Mouse (Mus musculus) heart, adult 2 months (tissue): ENCODE measurements around the gene Cfap20. TPM values are rescaled to one million over a fixed set of nuclear protein-coding genes. Genes with fewer than 3 reads are reported as not detected.

Experiments
- DNase-seq, 2 experiments: peaks; one replicate each; pipeline ENCODE4 v3.0.0; 2021
- H3K27ac ChIP-seq: fragments of 200-600 bp; 2 replicates; pipeline ENCODE4 v1.8.1; 2022
- H3K27me3 ChIP-seq: fragments of 200-500 bp; 2 replicates; pipeline ENCODE4 v1.6.1; 2012; ENCODE audit warnings: mild to moderate bottlenecking, low read length, inconsistent platforms, mixed read lengths; ENCODE audit not compliant: control insufficient read depth, insufficient read depth
- H3K36me3 ChIP-seq: fragments of 200-500 bp; 2 replicates; pipeline ENCODE4 v1.6.1; 2012; ENCODE audit warnings: low read length, inconsistent platforms; ENCODE audit not compliant: control insufficient read depth, insufficient read depth
- H3K4me1 ChIP-seq: fragments of 200-500 bp; 2 replicates; pipeline ENCODE4 v1.6.1; 2011; ENCODE audit warnings: low read length; ENCODE audit not compliant: control insufficient read depth, insufficient read depth
- H3K4me3 ChIP-seq: fragments of 200-600 bp; 2 replicates; pipeline ENCODE4 v1.8.1; 2022
- H3K79me2 ChIP-seq: fragments of 200-500 bp; replicated peaks from 2 replicates; pipeline ENCODE4 v1.6.1; 2012; ENCODE audit warnings: mild to moderate bottlenecking, inconsistent platforms, low read length, moderate library complexity, mixed read lengths; ENCODE audit not compliant: control insufficient read depth, insufficient read depth
- H3K9ac ChIP-seq: fragments of 200-500 bp; 2 replicates; pipeline ENCODE4 v1.6.1; 2012; ENCODE audit warnings: low read depth, mild to moderate bottlenecking, control low read depth, inconsistent platforms, low read length, mixed read lengths
- CTCF ChIP-seq: fragments of 200-600 bp; IDR thresholded peaks from 2 replicates; pipeline ENCODE4 v1.8.1; 2022; ENCODE audit warnings: antibody characterized with exemption, mild to moderate bottlenecking, moderate library complexity
- EP300 ChIP-seq: fragments of 200-500 bp; IDR thresholded peaks from 2 replicates; pipeline ENCODE4 v1.6.1; 2011; ENCODE audit warnings: low read depth, low read length, control low read depth; ENCODE audit not compliant: insufficient read depth
- POLR2A ChIP-seq: fragments of 200-500 bp; IDR thresholded peaks from 2 replicates; pipeline ENCODE4 v1.6.1; 2011; ENCODE audit warnings: mild to moderate bottlenecking, low read depth, low read length, control low read depth; ENCODE audit not compliant: insufficient read depth
- WGBS: fragments of 180-500 bp; shearing (Covaris S2); methylation state at CpG from one replicate; pipeline ENCODE4 v1.1.7; 2018; 5-methylcytosine and 5-hydroxymethylcytosine counted together
- intact Hi-C: fragments of 180-260 bp; cut with DNase I; formaldehyde crosslinking; loops from one replicate; pipeline ENCODE4 v1.15.1; 2025
- polyA plus RNA-seq: library from polyadenylated mRNA; depleted of rRNA; stranded (reverse); fragments of >200 nt; gene quantifications from 2 replicates; pipeline ENCODE4 v1.2.3, GENCODE M21; 2012
- total RNA-seq, 2 experiments: library from RNA; stranded (reverse); gene quantifications; 2 replicates each; pipeline ENCODE4 v1.2.3; 2021

The Cfap20 gene
- total and polyA plus RNA-seq, 3 experiments, result 21.8 to 27.4 (median 24.2) TPM

DNA sequence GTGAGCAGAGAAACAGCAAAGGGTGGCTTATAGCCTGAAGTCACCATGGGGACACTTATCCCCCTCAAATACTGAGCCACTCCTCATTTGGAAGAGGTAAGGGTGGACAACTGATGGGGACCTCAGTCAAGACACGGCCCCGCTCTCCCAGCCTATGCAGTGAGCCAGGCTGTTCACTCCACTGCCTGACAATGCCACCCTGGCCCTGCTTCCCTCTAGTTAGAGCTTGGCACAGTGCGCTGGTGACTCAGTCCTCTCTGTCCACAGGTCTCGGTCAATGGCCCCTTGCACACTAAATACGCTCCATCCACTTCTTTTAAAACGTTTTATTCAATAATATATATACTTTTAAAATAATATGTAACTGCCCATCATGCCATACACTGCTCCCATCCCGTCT is 13.0 kb upstream of the Cfap20 start:
- H3K9ac ChIP-seq, result no peak overlapping the region
- no peak for DNase-seq
- TF ChIP-seq POLR2A (no peak), EP300 (no peak), CTCF (no peak)
- no peaks in the 10 kb centered on the region for H3K4me1 ChIP-seq
- WGBS, result 90% methylated on average over 7 of the region's 7 CpGs
- intact Hi-C loops, result no loop called here
- H3K4me3 ChIP-seq, result no peak overlapping the region
- H3K79me2 ChIP-seq, result no peaks in the 10 kb centered on the region
- no peak overlapping the region for H3K27ac ChIP-seq
- H3K27me3 ChIP-seq, result no peaks in the 10 kb centered on the region
- no peaks in the 10 kb centered on the region for H3K36me3 ChIP-seq

DNA sequence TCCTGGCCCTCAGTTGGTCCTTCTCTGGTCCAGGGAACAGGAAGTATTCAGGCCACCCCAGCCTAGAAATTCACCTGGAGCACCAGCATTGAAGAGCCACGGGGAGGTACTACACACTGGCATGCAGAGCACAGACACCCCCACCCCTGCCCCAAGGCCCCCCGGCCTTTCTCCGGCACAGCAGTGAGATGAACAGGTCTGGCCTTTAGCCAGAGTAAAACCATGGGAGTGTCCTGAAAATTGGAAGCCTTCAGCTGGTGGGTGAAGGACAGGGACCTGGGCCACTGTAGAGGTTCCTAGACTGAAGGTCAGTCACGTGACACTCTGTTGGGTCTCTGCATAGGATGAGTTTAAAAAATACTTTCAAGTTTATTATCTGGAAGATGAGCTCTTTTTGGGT is 10.4 kb upstream of the Cfap20 start:
- H3K27me3 ChIP-seq, result no peaks in the 10 kb centered on the region
- intact Hi-C loops, result no loop called here
- 95% methylated on average over 4 of the region's 4 CpGs for WGBS
- no peaks in the 10 kb centered on the region for H3K79me2 ChIP-seq
- no peak overlapping the region for H3K27ac ChIP-seq
- DNase-seq, result no peak
- no peak overlapping the region for H3K4me3 ChIP-seq
- H3K9ac ChIP-seq, result no peak overlapping the region
- H3K4me1 ChIP-seq, result no peaks in the 10 kb centered on the region
- no peaks in the 10 kb centered on the region for H3K36me3 ChIP-seq
- TF ChIP-seq CTCF (no peak), EP300 (no peak), POLR2A (no peak)

- no peak overlapping the region for H3K27ac ChIP-seq
- H3K27me3 ChIP-seq, result no peaks in the 10 kb centered on the region
- no peak overlapping the region for H3K9ac ChIP-seq
- no peak for DNase-seq
- H3K36me3 ChIP-seq, result no peaks in the 10 kb centered on the region
- intact Hi-C loops, result no loop called here
- H3K4me1 ChIP-seq, result no peaks in the 10 kb centered on the region
- WGBS, result 67% methylated on average over 5 of the region's 5 CpGs
- no peaks in the 10 kb centered on the region for H3K79me2 ChIP-seq
- TF ChIP-seq CTCF (no peak), EP300 (no peak), POLR2A (no peak)
- H3K4me3 ChIP-seq, result no peak overlapping the region
Measured at GRCm38 (mm10) chr8:95441491-95442039, 6.9 kb upstream of the Cfap20 start.

- no peak overlapping the region for H3K27ac ChIP-seq
- no peak overlapping the region for H3K4me3 ChIP-seq
- WGBS, result 75% methylated on average over 5 of the region's 5 CpGs
- no peak for DNase-seq
- no peaks in the 10 kb centered on the region for H3K79me2 ChIP-seq
- no peaks in the 10 kb centered on the region for H3K36me3 ChIP-seq
- no peak for TF ChIP-seq EP300
- TF ChIP-seq CTCF, result no peak
- TF ChIP-seq POLR2A, result no peak
- intact Hi-C loops, result no loop called here
- no peaks in the 10 kb centered on the region for H3K27me3 ChIP-seq
- H3K9ac ChIP-seq, result no peak overlapping the region
- no peaks in the 10 kb centered on the region for H3K4me1 ChIP-seq
Measured at GRCm38 (mm10) chr8:95440168-95440709, 5.6 kb upstream of the Cfap20 start.

DNA sequence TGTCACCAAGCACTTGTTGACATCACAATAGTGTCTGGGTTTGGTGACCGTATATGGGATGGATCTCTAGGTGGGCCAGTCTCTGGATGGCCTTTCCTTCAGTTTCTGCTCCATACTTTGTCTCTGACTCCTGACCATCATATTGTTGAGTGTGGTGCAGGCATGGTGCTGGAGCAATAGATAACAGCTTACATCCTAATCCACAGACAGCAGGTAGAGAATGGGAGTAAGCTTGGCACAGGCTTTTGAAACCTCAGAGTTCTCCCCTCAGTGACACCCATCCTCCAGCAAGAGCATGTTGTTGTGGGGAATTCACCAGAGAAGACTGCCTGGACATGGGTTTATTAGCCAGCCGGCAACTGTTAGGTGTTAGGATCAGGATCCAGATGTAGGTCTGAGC is 4.8 kb upstream of the Cfap20 start:
- intact Hi-C loops, result loop anchor here (5.0 kb wide), 2 partner anchors 48 to 187 kb away; no protein-coding TSS in a partner anchor
- Histone ChIP-seq H3K4me3 (no peak overlapping the region), H3K27me3 (no peaks in the 10 kb centered on the region), H3K27ac (no peak overlapping the region), H3K36me3 (no peaks in the 10 kb centered on the region), H3K4me1 (no peaks in the 10 kb centered on the region), H3K9ac (no peak overlapping the region), H3K79me2 (no peaks in the 10 kb centered on the region)
- TF ChIP-seq POLR2A, result no peak
- no peak for TF ChIP-seq EP300
- no peak for TF ChIP-seq CTCF
- 88% methylated on average over 2 of the region's 2 CpGs for WGBS
- DNase-seq, result no peak

GRCm38 (mm10) chr8:95437341-95437992 is 2.8 kb upstream of the Cfap20 start:
- Histone ChIP-seq H3K27ac (no peak overlapping the region), H3K4me1 (peaks cover 5% of the 10 kb centered on the region), H3K27me3 (no peaks in the 10 kb centered on the region), H3K36me3 (peaks cover 5% of the 10 kb centered on the region), H3K4me3 (no peak overlapping the region), H3K9ac (no peak overlapping the region), H3K79me2 (no peaks in the 10 kb centered on the region)
- TF ChIP-seq EP300 (no peak), CTCF (no peak), POLR2A (no peak)
- intact Hi-C loops, result loop anchor here (5.0 kb wide), 2 partner anchors 50 to 185 kb away; no protein-coding TSS in a partner anchor
- DNase-seq, result no peak
- 35% methylated on average over 5 of the region's 5 CpGs for WGBS
